Mouse (Mus musculus) C2C12 (cell line): ENCODE measurements around the gene Gm17606. TPM values are rescaled to one million over a fixed set of nuclear protein-coding genes. Genes with fewer than 3 reads are reported as not detected.

Experiments
- H3K27me3 ChIP-seq: one replicate; pipeline ENCODE4 v1.6.1; 2011; ENCODE audit not compliant: control insufficient read depth, insufficient read depth, insufficient read length
- H3K36me3 ChIP-seq: one replicate; pipeline ENCODE4 v1.6.1; 2011; ENCODE audit not compliant: control insufficient read depth, insufficient read depth
- H3K4me3 ChIP-seq: one replicate; pipeline ENCODE4 v1.5.1; 2011; ENCODE audit warnings: mild to moderate bottlenecking, control low read depth; ENCODE audit not compliant: poor library complexity, insufficient read depth, severe bottlenecking
- H3K79me2 ChIP-seq: one replicate; pipeline ENCODE4 v1.6.1; 2011; ENCODE audit not compliant: control insufficient read depth, insufficient read depth
- H3K79me3 ChIP-seq: one replicate; pipeline ENCODE4 v1.6.1; 2011; ENCODE audit warnings: low read depth, control low read depth
- H3ac ChIP-seq: one replicate; pipeline ENCODE3; 2011; ENCODE audit warnings: low read depth; ENCODE audit not compliant: control insufficient read depth, insufficient read length
- CEBPB ChIP-seq: IDR thresholded peaks from one replicate; pipeline ENCODE4 v1.6.1; 2011; ENCODE audit warnings: low read depth, mild to moderate bottlenecking, control low read depth, moderate library complexity
- CTCF ChIP-seq: IDR thresholded peaks from one replicate; pipeline ENCODE4 v1.5.1; 2011; ENCODE audit not compliant: control insufficient read depth, insufficient read depth, insufficient read length
- FOSL1 ChIP-seq: IDR thresholded peaks from one replicate; pipeline ENCODE4 v1.8.0; 2011; ENCODE audit warnings: mild to moderate bottlenecking, low read length; ENCODE audit not compliant: poor library complexity, insufficient read depth, severe bottlenecking
- MAX ChIP-seq: IDR thresholded peaks from one replicate; pipeline ENCODE4 v1.6.1; 2011; ENCODE audit warnings: mild to moderate bottlenecking, control low read depth
- MYOD1 ChIP-seq: IDR thresholded peaks from one replicate; pipeline ENCODE4 v1.6.1; 2011; ENCODE audit warnings: low read depth; ENCODE audit not compliant: control insufficient read depth, insufficient read length
- MYOG ChIP-seq: IDR thresholded peaks from one replicate; pipeline ENCODE4 v1.6.1; 2011; ENCODE audit not compliant: control insufficient read depth, insufficient read length; ENCODE audit errors: extremely low read depth
- USF1 ChIP-seq: IDR thresholded peaks from one replicate; pipeline ENCODE4 v1.6.1; 2011; ENCODE audit warnings: low read depth, mild to moderate bottlenecking, control low read depth, moderate library complexity
- polyA plus RNA-seq: library from polyadenylated mRNA; unstranded; fragments of >200 nt; fragmentation: generic; extraction: Trizol; gene quantifications from one replicate; pipeline ENCODE4 v1.2.1, GENCODE M21; 2012; ENCODE audit warnings: missing spikeins

Gene Gm17606
- polyA plus RNA-seq, 1 experiment: not detected

DNA sequence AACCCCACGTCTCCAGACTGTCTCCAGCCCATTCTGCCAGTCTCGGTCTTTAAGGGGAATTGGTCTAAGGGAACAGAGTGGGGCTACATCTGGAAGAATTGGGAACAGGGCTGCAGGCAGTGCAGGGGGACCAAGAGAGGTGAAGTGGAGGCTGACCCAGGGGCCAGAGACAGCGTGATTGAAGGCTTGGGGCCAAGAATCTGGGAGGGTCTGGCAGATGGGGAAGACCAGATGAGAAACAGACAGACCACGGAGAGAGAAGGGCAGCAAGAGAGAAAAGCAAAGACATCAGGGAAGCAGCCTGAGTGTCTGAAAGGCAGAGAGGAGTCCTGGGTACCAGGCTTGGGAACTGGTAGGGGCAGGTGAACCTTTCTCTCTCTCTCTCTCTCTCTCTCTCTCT, 631 bp upstream of the Gm17606 start:
- TF ChIP-seq USF1 (no peak), MYOG (no peak), MAX (no peak), CTCF (no peak), FOSL1 (no peak), MYOD1 (no peak), CEBPB (no peak)
- H3K4me3 ChIP-seq: no peak overlapping the region
- no peaks in the 10 kb centered on the region for H3K79me2 ChIP-seq
- H3ac ChIP-seq: no peak overlapping the region
- H3K79me3 ChIP-seq: no peaks in the 10 kb centered on the region
- no peaks in the 10 kb centered on the region for H3K27me3 ChIP-seq
- peaks cover 30% of the 10 kb centered on the region for H3K36me3 ChIP-seq

DNA sequence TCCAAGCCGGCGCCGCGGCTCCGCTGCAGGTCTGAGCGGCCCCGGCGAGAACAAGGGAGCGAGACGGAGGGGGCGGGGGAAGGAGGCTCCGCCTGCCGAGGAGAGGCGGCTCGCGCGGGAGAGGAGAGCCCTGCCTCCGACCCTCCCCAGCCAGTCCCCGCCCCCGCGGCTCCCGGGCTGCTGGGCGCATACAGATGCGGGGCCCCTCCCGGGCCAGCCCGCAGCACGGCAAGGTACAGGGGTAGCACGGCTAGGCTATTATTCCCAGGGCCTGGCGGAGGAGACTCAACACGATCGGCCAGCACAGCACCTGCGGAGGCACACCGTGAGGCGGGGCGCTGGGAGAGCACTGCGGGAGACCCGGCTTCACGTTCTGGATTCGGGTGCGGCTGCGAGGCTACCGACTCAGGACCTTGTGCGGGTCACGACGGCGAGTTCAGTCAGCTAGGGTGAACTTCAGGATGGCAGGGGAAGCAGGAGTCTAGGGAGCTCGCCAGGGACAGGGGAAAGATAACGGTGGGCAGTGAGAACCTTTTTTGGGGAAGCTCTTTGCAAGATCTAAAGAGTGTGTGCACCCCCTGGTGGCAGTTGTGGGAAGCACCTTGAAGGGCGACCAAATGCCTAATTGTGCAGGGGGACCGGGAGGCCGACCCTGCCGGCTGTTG, 685 bp downstream of the Gm17606 start, which contains the start of gene Cdh24:
Gene Cdh24 (minus strand): TSS at position 60 of the 665 bp plus-strand sequence.
- Histone ChIP-seq H3K79me3 (no peaks in the 10 kb centered on the region), H3K27me3 (no peaks in the 10 kb centered on the region), H3ac (peak within 1 kb of the TSS; percentile 89), H3K4me3 (peak within 1 kb of the TSS; percentile 36), H3K79me2 (no peaks in the 10 kb centered on the region), H3K36me3 (peaks cover 43% of the 10 kb centered on the region)
- TF ChIP-seq CTCF (peak; percentile 59), USF1 (no peak)

DNA sequence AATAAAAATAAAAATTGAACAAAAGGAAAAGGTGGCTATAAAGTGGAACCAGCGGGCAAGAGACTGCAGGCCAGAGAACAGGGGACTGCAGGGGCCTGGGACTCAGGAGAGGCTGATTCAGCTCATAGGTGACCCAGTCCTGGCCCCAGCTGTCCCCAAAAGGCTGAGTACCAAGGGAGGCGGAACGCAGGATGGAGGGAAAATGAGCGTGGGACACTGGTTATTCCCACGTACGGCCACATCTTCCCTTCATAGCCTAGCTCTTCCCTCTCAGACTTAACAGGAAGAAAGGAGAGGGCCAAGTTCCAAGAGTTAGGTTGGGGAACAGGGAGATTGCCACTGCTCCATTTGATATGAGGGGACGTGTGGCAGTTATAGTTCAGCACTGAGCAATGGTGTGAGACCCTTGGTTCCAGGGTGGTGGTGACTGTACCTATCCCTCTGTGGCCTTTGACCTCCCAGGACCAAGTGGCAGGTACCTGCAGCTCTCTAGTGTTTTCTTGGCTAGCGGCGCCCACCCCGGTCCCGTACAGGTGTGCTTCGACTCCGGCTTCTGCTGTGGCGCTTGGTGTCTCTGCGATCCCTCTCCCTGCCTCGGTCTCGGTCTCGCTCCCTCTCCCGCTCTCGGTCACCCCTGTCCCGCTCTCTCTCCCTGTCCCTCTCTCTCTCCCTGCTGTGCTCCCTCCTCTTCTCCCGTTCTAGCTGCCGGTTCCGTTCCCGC, 1.6 kb downstream of the Gm17606 start:
- H3K4me3 ChIP-seq: no peak overlapping the region
- H3K79me2 ChIP-seq: peaks cover 2% of the 10 kb centered on the region
- H3ac ChIP-seq: no peak overlapping the region
- no peaks in the 10 kb centered on the region for H3K79me3 ChIP-seq
- H3K27me3 ChIP-seq: no peaks in the 10 kb centered on the region
- no peak for TF ChIP-seq MYOD1
- peaks cover 52% of the 10 kb centered on the region for H3K36me3 ChIP-seq

DNA sequence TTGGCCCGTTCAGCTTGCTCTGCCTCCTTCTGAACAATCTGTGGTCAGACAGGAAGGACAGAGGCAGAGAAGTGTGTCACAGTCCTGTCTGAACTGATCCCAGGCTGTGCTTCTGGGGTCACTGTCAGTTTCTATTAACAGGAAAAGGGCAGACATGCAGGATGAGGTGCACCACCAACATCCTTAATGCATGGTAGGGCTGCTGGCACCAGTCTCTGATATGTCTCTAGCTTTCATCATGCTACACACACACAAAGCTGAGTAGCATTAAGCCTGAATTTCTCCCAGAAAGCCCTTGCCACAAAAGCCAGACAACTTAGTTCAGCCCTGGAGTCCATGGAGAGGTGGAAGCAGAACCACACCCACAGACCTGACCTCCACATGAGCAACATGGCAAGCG, 2.3 kb downstream of the Gm17606 start:
- no peak overlapping the region for H3ac ChIP-seq
- H3K79me2 ChIP-seq: peaks cover 7% of the 10 kb centered on the region
- H3K27me3 ChIP-seq: no peaks in the 10 kb centered on the region
- peaks cover 58% of the 10 kb centered on the region for H3K36me3 ChIP-seq
- peaks cover under 1% of the 10 kb centered on the region for H3K79me3 ChIP-seq
- H3K4me3 ChIP-seq: no peak overlapping the region
- no peak for TF ChIP-seq CEBPB
- no peak for TF ChIP-seq MYOD1
- no peak for TF ChIP-seq MYOG
- TF ChIP-seq FOSL1: no peak
- TF ChIP-seq MAX: no peak
- no peak for TF ChIP-seq USF1
- no peak for TF ChIP-seq CTCF

DNA sequence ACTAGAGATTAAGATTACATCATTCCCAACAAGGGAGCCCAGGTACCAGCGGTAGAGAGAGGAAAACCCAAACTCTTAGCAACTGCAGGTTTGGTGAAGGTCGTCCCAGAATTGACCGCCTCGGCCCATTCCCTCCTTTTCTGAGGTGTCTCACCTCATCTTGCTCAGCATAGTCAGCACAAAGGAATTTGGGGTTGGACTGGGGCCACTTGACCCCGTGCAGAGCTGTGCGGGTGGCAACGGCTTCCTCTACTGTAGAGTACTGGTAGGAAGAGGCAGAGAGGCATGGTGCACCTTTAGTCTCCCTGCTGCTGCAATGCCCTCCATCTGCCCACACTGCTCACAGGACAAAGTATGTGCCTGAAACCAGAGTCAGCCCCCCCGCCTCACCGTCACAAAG, 3.5 kb downstream of the Gm17606 start:
- TF ChIP-seq MYOD1 (no peak), MYOG (no peak), FOSL1 (no peak), MAX (no peak), CTCF (no peak), CEBPB (no peak), USF1 (no peak)
- Histone ChIP-seq H3ac (no peak overlapping the region), H3K79me3 (peaks cover 10% of the 10 kb centered on the region), H3K79me2 (peaks cover 20% of the 10 kb centered on the region), H3K4me3 (no peak overlapping the region), H3K36me3 (peaks cover 71% of the 10 kb centered on the region), H3K27me3 (no peaks in the 10 kb centered on the region)

DNA sequence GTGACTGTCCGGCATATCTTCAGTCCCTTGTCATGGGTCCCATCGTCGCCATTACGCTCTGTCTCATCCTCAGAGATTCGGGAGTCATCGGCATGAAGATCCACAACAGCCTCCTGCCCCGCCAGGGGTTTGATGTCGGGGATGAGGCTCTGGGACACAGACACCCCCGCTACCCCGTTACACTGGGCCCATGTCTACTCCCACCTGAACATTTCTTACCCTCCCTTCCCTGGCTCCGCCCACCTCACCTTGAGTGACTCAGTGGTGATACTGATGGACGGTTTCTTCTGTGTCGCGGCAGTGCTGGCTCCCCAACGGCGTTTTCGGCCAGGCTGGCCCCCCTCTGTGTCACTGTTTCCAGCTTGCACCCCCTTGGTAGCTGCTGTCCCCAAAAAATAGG, 5.7 kb downstream of the Gm17606 start:
- Histone ChIP-seq H3K36me3 (peaks cover 89% of the 10 kb centered on the region), H3K27me3 (no peaks in the 10 kb centered on the region), H3K79me2 (peaks cover 41% of the 10 kb centered on the region), H3K4me3 (no peak overlapping the region), H3K79me3 (peaks cover 20% of the 10 kb centered on the region), H3ac (no peak overlapping the region)
- TF ChIP-seq USF1 (no peak), MYOD1 (no peak), MYOG (no peak), CEBPB (no peak), MAX (no peak), CTCF (no peak), FOSL1 (no peak)
